Mouse (Mus musculus): ENCODE data around the gene Ripk1.
"Not testable (repeated sequence)": the region's sequence is repeated elsewhere in the genome, so short reads cannot be mapped to it uniquely, and the experiment has no call there.

The Ripk1 gene

DNA sequence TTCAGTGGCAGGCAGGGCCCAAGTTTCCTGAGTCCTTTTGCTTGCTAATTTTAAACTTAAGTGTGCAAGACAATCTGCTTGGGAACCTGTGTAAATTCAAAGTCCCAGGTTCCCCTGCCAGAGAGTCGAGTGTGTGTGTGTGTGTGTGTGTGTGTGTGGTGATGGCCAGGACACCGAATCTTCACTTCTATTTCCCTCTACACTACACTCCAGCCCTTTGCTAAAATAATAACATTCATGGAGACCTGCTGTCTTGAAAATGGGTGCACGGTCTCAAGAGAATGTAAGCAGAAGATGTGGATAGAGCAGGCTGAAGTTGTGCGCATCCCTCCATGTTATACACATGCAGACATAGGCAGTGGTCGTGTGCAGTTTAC lies 35.9 kb downstream of the Ripk1 start:
- peak; percentile 3; the same call in 1 of the 2 replicates for ATAC-seq (ENCODE audit: low TSS enrichment)

DNA sequence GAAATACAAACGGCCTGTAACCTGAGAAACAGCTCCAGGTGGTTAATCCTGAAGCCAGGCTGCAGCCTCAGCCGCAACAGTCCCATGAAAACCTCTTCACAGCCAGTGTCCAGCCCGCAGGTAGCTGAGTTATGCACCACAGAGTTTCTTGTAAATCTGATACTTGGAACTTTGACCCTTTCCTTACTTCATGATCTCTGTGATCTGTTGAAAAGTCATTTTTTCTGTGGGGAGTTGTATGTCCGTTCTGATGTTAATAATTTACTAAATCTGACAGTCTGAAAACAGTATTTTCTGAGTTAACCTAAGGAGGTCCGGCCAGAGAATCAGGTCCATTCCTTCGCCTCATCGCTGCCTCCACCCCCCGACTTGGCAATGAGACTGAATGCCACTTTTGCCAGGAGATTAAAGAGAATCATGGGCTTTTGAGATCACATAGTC lies 36.8 kb downstream of the Ripk1 start:
- no peak for ATAC-seq (ENCODE audit: low TSS enrichment)

DNA sequence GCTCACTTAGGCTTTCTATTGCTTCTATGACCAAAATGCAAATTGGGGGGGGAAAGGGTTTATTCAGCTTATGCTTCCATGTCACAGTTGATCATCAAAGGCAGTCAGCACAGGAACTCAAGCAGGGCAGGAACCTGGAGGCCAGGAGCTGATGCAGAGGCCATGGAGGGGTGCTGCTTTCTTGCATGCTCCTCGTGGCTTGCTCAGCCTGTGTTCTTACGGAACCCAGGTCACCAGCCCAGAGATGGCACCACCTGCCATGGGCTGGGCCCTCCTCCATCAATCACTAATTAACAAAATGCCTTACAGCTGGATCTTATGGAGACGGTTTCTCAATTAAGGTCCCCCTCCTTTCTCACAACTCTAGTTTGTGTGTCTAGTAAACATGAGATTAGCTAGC lies 37.9 kb downstream of the Ripk1 start:
- ATAC-seq (ENCODE audit: low TSS enrichment): no peak

DNA sequence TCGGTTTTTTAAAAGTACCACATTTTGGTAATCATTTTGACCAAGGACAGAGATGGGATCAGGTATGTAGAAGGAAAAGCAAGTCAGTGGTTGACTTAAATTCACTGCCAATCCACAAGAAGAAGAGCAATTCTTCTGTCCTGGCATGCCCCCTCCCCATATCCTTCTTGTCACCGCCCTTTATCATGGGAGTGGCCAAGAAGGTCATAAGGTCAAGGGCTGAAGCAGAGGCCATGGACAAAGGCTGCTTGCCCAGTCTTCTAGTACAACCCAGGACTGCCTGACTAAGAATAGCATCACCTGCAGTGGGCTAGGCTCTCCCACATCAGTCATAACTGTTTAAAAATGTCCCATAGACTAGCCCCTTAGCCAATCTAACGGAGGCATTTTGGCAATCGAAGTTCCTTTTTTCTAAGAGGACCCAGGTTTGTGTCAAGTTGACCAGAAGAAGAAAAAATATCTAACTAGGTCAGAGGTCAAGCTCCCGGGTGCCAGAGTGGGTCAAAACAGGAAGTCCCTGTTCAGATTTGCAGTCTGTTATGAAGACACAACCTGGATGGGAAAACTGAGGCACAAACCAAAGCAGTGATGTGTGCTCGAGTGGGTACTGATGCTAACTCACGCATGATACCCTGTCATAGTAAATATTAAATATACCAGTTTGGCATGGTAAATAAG lies 41.7 kb downstream of the Ripk1 start:
- ATAC-seq (ENCODE audit: low TSS enrichment): no peak

DNA sequence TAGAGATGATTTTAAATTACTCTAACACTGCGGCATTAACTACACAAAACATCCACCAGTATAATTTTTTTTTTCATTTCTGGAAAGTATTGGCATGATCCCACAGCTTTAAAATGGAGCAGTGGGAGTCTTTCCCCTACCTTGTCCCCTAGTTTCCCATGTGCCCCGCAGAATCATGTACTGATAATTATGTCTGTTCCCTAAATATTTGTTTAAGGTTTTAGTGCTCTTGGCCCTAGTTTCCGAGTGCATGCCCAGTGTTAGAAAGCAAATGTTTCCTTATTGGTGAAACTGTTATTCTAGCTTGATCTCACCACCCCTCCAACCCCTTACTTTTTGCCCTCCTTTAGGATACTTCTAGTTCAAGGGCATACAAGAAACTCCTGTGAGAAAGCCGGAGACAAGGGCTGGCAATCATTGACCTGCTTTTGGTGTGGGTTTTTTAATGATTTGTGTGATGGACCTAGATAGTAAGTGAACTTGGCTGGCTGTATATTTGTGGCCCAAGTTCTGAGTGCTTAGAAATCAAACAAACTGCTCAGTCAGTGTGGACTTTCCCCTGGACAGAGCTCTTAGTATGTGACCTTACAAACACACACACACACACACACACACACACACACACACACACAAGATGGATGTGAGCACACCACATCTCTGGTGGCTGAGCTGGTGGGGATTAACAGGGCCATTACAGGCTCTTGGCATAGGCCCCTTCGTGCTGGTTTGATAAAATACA lies 43.5 kb downstream of the Ripk1 start:
- no peak for ATAC-seq (ENCODE audit: low TSS enrichment)

DNA sequence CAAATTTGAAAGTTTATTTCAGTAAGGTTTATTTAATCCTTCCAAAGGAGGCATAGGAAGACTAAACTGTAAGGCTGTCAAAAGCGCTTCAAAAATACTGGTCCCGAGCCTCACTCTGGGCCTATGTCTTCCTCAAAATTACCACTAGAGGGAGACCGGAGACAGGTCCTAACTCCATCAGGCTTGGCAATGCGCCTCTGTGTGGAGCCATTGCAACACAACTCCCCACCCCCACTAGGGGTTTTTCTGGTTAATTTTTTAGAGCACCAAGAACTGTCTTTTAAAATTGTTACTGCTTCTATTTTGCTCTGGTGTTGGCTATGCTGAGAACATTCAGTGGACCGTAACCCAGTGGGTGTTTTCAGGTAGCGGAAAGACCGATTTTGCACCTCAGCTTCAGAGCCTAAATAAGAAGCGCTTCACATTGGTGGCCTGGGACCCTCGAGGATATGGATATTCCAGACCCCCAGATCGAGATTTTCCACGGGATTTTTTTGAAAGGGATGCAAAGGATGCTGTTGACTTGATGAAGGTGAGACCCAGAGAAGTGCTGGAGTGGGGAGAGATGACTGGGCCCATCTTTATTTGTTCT lies 44.4 kb downstream of the Ripk1 start:
- ATAC-seq (ENCODE audit: low TSS enrichment): peak; percentile 77

DNA sequence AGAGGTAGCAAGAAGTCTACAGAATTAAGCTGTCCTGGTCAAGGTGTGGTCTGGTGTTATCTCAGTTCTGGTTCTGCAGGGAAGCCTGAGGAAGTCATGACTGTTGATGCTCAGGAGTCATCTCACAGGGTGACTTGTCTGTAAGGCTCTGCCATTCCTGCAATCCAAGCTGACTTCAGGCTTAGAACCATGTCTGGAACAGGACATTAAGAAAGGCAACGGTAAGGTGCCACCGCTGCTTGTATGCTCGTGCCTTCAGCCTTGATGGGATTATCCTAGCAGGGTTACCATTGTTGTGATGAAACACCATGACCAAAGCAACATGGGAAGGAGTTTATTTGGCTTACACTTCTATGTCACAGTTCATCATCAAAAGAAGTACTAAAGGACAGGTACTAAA lies 45.4 kb downstream of the Ripk1 start:
- no peak for ATAC-seq (ENCODE audit: low TSS enrichment)

DNA sequence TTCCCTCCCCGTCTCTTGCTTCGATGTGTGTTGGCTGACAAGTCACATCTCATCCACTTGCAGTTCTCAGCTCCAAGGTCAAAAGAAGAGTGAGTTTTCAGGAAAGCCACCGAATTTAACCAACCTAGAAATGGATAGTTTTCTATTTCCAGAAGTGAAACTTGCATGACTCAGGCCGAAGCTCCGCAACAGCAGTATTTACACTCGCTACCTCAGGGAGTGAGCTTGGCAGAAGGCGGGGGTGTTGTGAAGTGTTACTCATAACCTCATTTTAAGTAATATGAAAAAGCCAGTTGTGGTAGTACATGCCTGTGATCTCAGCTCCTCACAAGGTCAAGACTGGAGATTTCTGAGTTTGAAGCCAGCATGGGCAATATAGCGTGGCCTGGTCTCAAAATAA lies 48.3 kb downstream of the Ripk1 start:
- peak; percentile 90 for ATAC-seq (ENCODE audit: low TSS enrichment)

DNA sequence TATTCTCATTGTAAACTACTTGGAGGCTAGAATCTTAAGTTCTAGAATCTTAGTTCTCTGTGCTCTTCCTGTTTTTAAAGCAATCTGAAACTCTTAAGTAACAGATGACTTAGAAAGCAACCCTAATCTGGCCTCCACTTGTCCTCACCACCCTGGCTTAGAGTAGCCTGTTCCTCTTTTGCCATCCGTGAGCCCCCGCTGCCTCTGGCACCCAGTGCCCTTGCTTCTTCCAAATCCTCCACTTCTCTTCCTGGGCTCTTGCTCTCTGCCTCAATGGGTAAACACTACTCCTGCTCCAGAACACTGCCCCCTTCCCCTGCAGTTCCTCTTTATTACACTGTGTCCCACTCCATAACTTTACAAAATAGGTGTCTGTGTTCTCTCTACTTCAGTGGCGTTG lies 49.5 kb downstream of the Ripk1 start:
- ATAC-seq (ENCODE audit: low TSS enrichment): no peak

DNA sequence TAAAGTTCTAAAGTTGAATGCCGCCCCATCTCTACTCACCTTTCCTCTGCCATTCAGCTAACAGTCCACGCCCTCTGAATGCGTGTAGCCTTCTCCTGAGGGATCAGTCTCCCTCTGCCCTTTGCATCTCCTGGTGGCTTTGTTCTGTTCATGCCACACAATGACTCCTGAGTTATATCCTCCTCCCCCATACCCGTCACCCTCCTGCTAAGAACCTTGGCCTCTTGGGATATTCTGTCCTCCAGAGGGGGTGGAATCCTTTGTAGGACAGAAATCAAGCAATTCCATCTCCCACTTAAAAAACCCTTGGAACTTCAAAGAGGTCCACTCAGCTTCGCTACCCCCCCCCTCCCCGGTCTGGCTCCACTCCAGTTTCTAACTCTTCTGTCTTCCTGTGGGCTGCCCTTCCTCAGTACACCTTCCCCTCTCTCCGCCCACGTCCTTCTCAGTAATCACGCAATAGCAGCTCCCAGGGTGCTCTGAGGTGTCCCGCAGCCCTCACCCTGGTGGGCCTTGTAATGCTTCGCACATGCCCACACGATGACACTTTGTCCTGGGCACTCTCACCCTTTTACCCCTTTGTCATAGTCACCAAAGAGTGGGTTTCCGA lies 51.6 kb downstream of the Ripk1 start:
- no peak for ATAC-seq (ENCODE audit: low TSS enrichment)

DNA sequence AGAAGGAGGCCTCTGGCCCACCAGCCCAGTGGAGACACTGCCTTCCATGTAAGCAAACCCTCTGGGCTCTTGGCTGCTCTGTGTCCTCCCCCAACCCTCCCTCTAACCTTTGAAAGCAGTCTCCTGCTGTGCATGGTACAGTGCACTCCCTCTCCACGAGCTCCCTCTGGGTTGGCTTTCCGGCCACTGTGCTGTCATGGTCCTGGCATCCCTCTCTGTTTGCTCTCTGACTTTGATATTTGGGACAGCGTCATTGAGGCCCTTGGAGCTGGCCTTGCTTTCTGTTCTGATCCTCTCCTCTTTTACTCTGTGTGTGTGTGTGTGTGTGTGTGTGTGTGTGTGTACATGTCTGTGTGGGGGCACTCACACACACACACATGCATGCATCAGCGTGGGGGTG lies 52.2 kb downstream of the Ripk1 start:
- ATAC-seq (ENCODE audit: low TSS enrichment): no peak

DNA sequence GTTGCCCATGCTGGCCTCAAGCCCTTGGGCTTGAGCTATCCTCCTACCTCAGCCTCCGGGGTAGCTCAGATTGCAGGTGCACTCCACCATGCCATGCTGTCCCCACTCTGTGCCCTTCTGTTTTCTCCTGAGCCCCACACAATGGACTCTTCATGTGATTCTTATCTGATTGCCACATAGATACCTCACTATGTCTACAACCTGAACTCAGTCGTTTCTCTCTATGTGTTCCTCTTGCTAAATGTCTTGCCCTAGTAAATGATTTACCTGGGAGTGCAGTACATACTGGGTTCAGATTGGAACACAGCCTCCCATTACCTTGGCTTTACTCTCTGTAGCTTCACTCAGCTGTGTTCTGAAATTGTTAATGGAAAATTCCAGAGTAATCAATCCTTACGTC lies 52.8 kb downstream of the Ripk1 start:
- no peak for ATAC-seq (ENCODE audit: low TSS enrichment)

DNA sequence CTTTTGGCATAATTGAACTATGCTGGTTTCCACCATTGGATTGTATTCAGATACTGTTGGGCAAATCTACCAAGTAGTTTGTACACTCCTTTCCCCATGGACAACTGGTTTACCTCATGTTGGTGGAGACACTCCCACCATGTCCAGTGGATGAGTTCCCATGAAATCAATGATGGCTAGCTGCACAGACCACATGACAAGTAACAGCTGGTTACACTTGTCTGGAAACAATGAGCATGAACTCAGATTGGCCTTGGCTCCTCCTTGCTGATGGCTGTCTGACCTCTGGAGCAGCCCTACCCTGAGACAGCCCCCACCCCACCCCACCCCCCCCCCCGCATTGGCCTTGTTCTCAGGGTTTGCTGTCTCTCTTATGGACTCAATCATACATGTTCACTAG lies 55.1 kb downstream of the Ripk1 start:
- ATAC-seq (ENCODE audit: low TSS enrichment): no peak

DNA sequence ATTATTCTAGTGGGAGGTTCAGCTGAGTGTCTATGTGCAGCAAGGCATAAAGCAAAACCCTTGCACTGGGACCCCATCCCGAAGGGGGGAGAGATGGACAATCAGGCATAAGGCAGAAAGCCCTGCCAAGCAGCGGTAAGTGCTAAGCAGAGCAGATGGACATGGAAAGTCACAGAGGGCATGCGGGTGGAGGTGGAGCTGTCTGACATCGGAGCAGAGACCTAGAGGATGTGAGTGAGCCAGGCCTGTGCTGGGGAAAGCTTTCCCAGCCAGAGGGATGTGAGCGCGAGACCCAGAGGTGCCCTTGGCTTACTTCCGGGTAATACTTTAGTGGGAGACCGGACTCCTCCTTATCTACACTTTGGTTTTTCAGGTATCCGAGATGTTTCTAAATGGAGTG lies 57.9 kb downstream of the Ripk1 start:
- ATAC-seq (ENCODE audit: low TSS enrichment): no peak

DNA sequence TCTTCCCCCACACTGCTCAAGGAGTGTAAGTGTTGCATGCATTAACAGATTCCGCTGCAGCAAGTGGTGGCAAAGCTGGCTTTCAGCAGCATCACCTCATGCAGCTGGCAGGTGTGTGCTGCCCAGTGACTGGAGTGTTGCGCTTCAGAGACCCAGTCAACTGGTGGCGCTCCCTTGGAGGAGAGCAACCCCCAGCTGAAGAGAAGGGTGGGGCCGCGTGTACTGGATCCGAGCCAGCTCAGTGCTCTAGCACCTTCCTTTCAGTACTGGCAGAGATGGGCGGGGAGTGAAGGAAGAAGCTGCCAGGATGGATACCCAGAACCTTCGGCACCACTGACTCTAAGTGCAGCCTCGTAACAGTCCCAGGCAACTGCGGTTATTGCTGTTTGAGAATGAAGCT lies 60.3 kb downstream of the Ripk1 start:
- no peak for ATAC-seq (ENCODE audit: low TSS enrichment)

DNA sequence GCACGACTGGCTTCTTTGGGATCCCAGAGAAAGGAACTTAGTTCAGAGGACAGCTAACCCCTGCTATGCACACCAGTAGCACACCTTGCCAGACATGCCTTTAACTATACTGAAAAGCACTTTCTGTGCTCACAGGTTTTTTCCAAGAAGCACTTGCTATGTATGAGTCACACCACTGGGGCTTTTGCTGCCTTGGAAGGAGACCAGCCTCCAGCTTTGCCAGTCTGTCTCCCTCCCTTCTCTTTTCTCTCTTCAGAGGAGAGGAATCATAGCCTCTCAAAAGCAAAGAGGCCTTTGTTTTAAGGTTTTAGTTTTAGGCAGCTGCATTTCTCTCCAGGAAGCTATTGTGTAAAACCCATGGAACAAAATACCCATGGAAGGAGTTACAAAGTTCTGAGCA lies 64.2 kb downstream of the Ripk1 start:
- peak; percentile 99 for ATAC-seq (ENCODE audit: low TSS enrichment)

DNA sequence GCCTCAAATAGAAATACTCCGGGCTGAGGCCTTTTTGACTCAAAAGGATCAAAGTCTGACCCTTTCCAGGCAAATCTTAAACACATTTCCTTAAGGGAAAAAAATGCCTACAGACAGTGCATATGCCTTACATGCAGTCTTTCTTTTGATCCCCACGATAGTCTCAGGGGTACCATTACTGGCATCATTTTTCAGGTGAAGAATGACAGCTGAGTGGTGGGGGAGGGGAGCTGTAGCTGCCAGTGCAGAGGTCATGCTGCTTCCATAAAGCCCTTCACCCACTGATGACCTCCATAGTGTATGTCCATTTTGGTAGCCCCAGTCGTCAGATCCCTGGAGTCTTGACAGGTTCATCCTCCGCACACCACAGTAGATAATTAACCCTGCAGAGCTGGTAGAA lies 68.1 kb downstream of the Ripk1 start:
- ATAC-seq (ENCODE audit: low TSS enrichment): no peak

DNA sequence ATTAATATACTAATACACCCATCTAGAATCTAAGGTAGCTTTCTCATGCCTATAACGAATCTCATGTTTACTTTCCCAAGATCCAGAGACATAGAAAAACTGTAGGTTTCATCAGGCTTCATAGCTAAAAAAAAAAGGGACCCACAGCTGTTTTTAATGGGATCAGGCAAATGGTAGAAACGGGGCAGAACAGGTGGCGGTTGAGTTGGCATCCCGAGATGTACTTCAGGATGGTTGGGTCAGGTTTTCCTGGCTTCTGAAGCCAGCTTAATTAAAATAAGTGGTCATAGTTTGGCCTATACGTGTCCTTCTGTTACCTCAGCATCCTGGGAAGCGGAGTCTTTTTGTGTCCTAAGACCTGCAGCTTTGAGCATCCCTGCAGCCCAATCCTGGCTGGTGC lies 69.7 kb downstream of the Ripk1 start:
- no peak for ATAC-seq (ENCODE audit: low TSS enrichment)

DNA sequence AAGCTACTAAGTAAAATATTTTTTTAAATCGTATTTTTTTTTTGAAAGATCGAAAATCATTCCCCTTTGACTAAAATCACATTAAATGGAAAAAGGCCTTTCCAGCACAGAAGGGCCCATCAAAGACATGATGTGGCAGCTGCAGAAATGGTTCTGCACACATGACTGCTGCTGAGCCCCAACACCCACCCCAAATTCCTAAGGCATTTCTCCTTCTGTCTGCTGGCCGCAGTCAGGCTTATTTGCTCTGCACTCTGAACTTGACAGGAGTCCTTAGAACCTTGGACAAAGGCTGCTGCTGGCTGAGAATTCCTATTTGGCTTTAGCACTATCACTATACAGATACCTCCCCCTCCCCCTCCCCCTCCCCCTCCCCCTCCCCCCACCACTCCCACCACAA lies 70.7 kb downstream of the Ripk1 start:
- no peak for ATAC-seq (ENCODE audit: low TSS enrichment)

DNA sequence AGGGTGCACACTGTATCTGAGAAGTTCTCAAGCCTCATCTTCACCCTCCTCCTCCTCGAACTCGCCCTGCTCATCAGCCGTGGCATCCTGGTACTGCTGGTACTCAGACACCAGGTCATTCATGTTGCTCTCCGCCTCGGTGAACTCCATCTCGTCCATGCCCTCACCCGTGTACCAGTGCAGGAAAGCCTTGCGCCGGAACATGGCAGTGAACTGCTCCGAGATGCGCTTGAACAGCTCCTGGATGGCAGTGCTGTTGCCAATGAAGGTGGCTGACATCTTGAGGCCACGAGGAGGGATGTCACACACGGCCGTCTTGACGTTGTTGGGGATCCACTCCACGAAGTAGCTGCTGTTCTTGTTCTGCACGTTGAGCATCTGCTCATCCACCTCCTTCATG lies 72.3 kb downstream of the Ripk1 start:
- ATAC-seq (ENCODE audit: low TSS enrichment): not testable (repeated sequence)

DNA sequence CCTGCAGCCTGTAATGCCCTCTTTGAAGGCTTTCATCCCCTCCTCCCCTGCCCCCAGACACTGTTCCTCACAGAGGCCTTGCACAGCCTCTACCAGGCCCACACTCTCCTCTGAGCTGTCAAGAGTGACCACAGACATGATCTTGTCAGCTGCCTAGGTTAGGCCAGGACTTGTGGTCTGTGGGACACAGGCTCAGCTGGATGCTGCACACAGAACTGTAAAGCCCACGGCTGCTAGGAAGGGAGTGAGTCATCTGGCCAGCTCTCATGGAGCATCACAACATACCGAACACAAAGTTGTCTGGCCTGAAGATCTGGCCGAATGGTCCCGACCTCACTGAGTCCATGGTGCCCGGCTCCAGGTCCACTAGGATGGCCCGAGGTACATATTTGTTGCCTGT lies 73.7 kb downstream of the Ripk1 start:
- ATAC-seq (ENCODE audit: low TSS enrichment): not testable (repeated sequence)

DNA sequence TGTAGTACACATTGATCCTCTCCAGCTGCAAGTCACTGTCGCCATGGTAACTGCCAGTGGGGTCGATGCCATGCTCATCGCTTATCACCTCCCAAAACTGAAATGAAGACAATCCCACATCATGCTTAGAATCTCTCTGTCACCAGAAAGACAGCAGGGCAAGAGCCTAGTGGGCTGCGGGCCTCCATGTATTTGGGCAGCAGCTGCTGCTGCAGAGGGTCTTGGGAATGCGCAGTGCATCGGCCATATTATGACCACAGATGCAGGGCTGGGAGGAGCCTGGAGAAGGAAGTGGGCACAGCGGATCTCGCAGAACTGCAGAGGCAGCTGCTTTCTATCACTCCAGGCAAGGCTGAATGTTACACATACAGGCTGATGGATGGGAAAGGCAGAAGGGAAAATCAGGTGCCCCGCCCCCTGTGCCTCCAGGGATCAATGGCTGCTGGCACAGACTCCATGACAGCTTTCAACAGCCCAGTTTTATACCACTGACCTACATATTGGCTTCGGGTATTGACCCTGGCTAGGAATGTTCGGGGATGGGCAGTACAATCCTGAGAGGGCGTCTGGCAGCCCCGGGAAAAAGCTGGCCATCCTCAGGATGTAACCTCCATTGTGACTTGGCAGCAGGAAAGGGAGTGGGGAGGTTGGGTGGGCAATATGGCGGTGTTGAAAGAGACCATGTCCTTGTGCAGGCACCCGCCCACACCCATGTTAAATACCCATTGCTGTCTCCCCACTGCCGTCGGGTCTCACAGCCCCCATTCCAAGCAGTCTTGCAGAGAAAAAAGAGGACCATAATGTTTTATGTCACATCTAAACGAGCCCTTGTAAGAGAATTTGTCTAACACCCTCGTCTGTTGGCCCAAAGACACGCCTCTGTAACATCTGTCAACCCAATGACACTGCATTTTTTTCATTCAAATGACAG lies 74.7 kb downstream of the Ripk1 start:
- ATAC-seq (ENCODE audit: low TSS enrichment): peak; percentile 53
